Mouse (Mus musculus) brain, embryonic 14.5 days (tissue): ENCODE results near the gene Lhpp.

Experiments
- CTCF ChIP-seq: fragments of 200-500 bp; IDR thresholded peaks from 2 replicates; pipeline ENCODE4 v1.5.1; 2012; ENCODE audit warnings: inconsistent platforms, mild to moderate bottlenecking, moderate library complexity, borderline replicate concordance; ENCODE audit not compliant: insufficient read depth, insufficient read length; ENCODE audit errors: extremely low read depth
- POLR2A ChIP-seq: fragments of 200-500 bp; IDR thresholded peaks from 2 replicates; pipeline ENCODE4 v1.6.1; 2012; ENCODE audit warnings: mild to moderate bottlenecking, inconsistent platforms, borderline replicate concordance; ENCODE audit not compliant: poor library complexity, insufficient read depth, insufficient read length, severe bottlenecking; ENCODE audit errors: extremely low read depth

GRCm38 (mm10) chr7:132682901-132683300, 72.5 kb downstream of the Lhpp start:
- TF ChIP-seq POLR2A = no peak
- no peak for TF ChIP-seq CTCF
